Mouse (Mus musculus): ENCODE measurements around the gene Lefty2. TPM values are rescaled to one million over a fixed set of nuclear protein-coding genes. Genes with fewer than 3 reads are reported as not detected.
A peak's percentile ranks its signal among the peaks of the same experiment; 100 is the strongest.
"Not testable (repeated sequence)": the region's sequence is repeated elsewhere in the genome, so short reads cannot be mapped to it uniquely, and the experiment has no call there.

Lefty2 gene
- total RNA-seq, 2 experiments from 2014 or later: 0.27 TPM; not detected in 1

DNA sequence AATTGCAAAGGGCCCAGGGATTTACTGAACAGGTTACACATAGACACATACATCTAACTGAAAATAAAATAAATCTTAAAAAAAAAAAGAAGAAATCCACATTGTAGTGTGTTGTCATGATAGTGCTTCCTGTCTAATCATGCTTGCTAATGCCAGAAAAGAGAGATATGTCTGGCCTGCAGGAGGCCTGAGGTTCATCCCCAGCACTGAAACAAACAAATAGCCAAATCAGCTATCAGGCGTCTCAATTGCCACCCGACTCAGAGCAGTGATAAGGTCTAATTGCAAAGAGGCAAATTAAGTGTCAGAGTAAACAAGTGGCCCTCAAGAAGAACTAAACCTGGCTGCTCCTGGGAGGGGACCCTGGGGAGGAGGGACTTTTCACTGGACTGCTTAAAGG, 36.7 kb downstream of the Lefty2 start:
- intact Hi-C loops (cut with DNase I): no loop called here
- DNase-seq: no peak

GRCm38 (mm10) chr1:180931106-180931505, 38.2 kb downstream of the Lefty2 start:
- no peak for DNase-seq
- intact Hi-C loops (cut with DNase I): no loop called here

DNA sequence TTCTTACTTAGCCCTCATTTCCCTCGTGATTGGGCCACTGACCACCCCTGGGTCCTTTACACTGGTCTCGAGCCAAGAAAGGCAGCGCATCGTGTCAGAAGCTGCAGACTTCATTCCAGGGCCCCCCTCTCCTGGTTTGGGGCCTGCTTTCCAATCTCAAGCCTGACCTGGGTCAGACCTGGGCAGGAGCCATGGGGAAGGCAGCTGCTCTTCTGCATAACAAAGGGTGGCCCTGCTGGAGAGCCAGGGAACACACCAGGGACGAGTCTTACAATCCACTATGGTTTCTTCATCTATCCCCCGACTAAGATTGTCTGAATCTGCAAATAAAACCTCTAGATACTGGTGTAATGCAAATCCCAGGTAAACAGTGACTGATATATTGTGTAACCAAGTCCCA, 40.8 kb downstream of the Lefty2 start:
- no peak for DNase-seq
- intact Hi-C loops (cut with DNase I): no loop called here

GRCm38 (mm10) chr1:180934467-180935419, 41.8 kb downstream of the Lefty2 start, which contains the start of gene Lefty1:
TSS of gene Lefty1 (plus strand) at chr1:180935022.
- DNase-seq: no peak
- intact Hi-C loops (cut with DNase I): no loop called here

DNA sequence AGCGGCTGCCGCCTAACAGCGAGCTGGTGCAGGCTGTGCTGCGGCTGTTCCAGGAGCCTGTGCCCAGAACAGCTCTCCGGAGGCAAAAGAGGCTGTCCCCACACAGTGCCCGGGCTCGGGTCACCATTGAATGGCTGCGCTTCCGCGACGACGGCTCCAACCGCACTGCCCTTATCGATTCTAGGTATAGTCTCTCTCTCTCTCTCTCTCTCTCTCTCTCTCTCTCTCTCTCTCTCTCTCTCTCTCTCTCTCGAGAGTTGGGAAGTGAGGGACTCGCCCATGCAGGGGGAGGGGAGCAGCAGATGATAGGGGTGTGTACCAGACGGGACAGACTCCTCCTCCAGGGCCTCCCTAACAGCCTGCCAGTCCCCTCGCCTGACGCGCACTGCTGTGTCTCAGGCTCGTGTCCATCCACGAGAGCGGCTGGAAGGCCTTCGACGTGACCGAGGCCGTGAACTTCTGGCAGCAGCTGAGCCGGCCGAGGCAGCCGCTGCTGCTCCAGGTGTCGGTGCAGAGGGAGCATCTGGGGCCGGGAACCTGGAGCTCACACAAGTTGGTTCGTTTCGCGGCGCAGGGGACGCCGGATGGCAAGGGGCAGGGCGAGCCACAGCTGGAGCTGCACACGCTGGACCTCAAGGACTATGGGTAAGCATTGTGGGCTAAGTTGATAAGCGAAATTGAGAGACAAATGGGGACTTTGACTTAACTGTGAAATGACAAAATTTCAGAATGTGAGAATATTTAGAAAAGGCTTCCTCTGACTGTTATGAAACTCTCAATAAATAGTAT, 43.9 kb downstream of the Lefty2 start:
- DNase-seq: peak; percentile 57 to 59
- intact Hi-C loops (cut with DNase I): not testable (repeated sequence)

- DNase-seq; intact Hi-C loops (cut with DNase I): not testable (repeated sequence)
Measured at GRCm38 (mm10) chr1:180937631-180938030, 44.7 kb downstream of the Lefty2 start.

DNA sequence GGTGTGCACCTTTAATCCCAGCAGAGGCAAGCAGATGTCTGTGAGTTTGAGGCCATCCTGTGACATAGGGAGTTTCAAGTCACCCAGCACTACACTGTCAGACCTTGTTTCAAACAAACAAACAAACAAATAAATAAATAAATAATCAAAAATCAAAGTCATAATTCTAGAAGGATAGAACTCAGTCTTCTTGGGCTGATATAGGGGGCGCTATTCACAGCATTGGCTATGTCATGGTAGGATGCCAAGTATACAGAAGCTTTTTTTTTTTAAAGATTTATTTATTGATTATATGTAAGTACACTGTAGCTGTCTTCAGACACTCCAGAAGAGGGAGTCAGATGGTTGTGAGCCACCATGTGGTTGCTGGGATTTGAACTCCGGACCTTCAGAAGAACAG, 45.9 kb downstream of the Lefty2 start:
- DNase-seq; intact Hi-C loops (cut with DNase I): not testable (repeated sequence)

DNA sequence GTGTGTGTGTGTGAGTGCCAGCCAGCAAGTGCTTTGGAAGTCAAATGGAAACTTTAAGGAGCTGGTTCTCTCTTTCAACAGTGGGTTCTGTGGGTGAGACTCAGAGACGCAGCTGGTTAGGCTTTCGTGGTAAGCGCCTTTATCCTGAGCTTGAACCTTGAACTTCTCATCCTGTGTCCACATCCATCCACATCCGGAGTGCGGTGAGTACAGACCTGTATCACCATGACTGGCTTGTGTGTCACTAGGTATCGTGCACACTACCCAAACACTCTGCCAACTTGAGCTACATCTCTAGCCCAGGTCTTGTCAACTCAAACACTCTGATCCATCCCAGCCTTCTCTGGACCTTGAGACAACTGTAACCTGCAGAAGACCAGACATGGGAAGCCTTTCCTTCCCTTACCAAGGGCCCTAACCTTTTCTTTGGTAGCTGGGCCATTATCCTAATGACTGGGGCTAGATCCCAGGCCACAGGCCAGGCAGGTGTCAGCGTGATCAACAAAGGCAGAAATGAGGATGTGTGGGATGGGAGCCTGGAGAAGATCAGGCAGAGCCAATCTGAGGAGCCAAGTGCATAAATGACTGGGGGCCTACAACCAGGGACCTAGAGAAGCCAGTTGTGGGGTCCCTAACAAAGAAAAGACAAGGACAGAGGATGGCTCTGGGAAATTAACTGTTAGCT, 48.0 kb downstream of the Lefty2 start:
- DNase-seq: no peak
- intact Hi-C loops (cut with DNase I): no loop called here

- intact Hi-C loops (cut with DNase I): loop anchor here (2.0 kb wide), 1 partner anchor 37 kb away; the partner anchor contains the start of gene Pycr2
- DNase-seq: no peak
Measured at GRCm38 (mm10) chr1:180941726-180942125, 48.8 kb downstream of the Lefty2 start.

- intact Hi-C loops (cut with DNase I): loop anchor here (2.0 kb wide), 1 partner anchor 38 kb away; the partner anchor contains the start of gene Pycr2
- DNase-seq: peak; percentile 86
Measured at GRCm38 (mm10) chr1:180942166-180943031, 49.5 kb downstream of the Lefty2 start, which contains the start of gene Tmem63a. TSS of gene Tmem63a (plus strand) at chr1:180942344.

DNA sequence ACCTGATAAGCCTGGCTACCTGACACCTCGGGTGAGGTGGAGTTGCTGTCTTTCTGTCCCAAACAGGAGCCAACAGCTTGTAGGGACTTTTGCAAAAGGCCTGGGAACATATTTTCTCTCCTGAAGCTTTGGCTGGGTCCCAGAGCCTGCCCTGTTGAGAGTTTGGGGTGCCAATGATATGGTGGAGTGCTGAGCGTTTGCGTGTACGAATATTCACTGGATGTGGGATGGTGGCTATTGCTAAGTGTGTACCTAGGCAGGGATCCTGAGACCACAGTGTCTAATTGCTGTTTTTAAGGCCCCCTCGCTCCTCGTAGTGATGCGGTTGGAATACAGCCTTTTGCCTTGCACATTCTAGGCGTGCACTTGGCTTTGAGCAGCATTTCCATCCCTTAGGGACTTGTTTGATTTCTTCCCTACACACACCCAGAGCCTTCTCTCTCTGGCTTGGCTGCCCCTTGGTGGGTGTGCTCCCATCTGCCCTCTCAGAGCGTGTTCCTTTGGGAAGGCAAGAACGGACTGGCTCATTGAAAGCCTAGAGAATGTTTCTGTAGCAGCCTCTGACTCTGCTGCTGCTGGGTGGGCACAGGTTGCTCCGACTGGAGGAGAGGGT, 50.2 kb downstream of the Lefty2 start:
- peak; percentile 42 to 49 for DNase-seq
- intact Hi-C loops (cut with DNase I): loop anchor here (2.0 kb wide), 1 partner anchor 38 kb away; the partner anchor contains the start of gene Pycr2

GRCm38 (mm10) chr1:180943896-180944295, 51.0 kb downstream of the Lefty2 start:
- no peak for DNase-seq
- intact Hi-C loops (cut with DNase I): loop anchor here (2.0 kb wide), 1 partner anchor 39 kb away; the partner anchor contains the start of gene Pycr2

DNA sequence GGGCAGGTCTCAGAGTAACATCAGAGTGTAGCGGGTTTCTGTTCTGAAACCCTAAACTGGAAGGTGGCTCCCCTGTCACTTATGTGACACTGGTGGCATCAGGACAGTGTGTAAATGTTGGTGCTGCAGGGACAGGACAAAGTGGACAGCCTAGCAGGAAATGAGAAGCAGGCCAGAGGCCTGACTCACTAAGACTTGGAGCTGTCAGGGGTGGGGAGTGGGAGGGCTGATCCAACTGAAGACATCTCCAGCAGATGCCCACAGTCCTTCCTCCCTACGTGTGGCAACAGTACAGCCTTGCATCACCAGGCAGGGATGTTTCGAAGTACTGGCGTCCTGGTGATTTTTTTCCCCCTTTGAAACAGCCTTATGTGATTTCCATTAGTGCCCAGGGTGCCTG, 51.6 kb downstream of the Lefty2 start:
- DNase-seq: peak in 1 of 2 experiments; percentile 35

DNA sequence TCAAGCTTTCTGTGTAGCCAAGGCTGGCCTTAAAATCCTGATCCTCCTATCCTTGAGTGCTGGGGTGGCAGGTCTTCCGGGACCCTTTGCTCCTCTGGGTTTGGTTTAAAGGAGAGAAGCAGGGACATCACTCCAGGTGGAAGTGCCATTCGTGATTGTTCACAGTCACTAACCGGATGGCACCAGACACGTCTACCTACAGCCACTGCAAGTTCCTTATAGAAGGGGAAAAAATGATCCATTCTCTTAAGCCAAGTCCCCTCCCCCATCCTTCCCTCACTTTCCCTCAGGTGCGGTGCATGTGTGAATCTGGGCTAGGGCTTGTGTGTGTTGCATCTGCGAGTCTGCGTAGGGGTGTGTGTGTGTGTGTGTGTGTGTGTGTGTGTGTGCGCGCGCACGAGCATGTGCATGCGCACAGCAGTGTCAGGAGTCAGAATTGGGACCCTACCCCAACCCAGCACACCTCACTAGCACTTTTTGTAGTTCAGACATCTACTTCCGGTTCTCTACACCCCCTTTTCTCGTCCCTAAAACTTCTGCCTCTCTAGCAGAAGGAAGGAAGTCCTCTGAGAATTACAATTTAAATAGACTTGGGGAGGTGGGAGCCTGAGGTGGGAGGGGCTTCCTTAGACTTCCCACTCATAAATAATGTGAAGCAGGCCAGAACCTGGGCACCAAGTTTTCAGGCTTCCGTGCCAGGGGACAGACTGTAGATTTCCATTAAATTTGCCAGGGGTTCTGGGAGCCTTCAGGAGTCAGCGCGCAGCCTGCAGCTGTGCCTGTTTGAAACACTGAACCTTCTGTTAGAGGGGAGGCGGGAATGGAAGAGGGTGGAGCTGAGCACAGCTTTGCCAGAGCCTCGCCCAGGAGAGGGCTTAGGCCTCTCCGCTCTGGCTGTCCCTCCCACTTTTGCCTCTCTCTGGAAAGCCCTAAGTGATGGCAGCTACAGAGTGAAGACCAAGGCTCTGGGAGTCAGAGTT, 52.4 kb downstream of the Lefty2 start:
- peak; percentile 68 to 74 for DNase-seq
- intact Hi-C loops (cut with DNase I): no loop called here

More for the DNA sequence above, 51.6 kb downstream of the Lefty2 start:
- intact Hi-C loops (cut with DNase I): no loop called here

DNA sequence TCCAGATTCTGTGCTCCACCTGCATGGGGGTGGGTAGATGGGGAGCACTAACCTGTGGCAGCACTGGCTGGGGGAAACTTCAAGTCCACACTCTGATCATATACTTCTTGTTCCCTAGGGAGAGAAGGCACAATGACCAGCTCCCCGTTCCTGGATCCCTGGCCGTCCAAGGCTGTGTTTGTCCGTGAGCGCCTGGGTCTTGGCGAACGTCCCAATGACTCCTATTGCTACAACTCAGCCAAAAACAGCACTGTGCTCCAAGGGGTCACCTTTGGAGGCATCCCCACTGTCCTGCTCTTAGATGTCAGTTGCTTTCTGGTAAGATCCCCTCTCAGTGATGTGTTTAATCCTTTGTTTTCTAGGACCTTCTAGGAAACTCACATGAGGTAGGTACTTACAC, 53.5 kb downstream of the Lefty2 start:
- no peak for DNase-seq
- intact Hi-C loops (cut with DNase I): no loop called here

Data from heart, postnatal 10 days (tissue).